Mouse (Mus musculus) small intestine, adult 2 months (tissue): ENCODE data around the gene Dlg2.

Experiments used
- CTCF ChIP-seq: fragments of 200-500 bp; IDR thresholded peaks from 2 replicates; pipeline ENCODE4 v1.5.1; 2012; ENCODE audit warnings: low read depth, mild to moderate bottlenecking, control low read depth, inconsistent platforms, low read length, moderate library complexity, mixed read lengths; ENCODE audit not compliant: insufficient replicate concordance, insufficient read length; ENCODE audit errors: extremely low read depth
- POLR2A ChIP-seq: fragments of 200-500 bp; IDR thresholded peaks from 2 replicates; pipeline ENCODE4 v1.6.1; 2012; ENCODE audit warnings: low read depth, mild to moderate bottlenecking, control low read depth, inconsistent platforms, low read length, moderate library complexity

- TF ChIP-seq CTCF (no peak), POLR2A (no peak)
These were observed 311.5 kb downstream of the Dlg2 start for GRCm38 (mm10) chr7:90787945-90788344.
